Mouse (Mus musculus): Measurements from ENCODE around the gene Carf. TPM values are rescaled to one million over a fixed set of nuclear protein-coding genes. Genes with fewer than 3 reads are reported as not detected.
A peak's percentile ranks its signal among the peaks of the same experiment; 100 is the strongest.
"Not testable (repeated sequence)": the region's sequence is repeated elsewhere in the genome, so short reads cannot be mapped to it uniquely, and the experiment has no call there.

The Carf gene
- 15.3 and 18.3 TPM in 2 replicates for polyA plus RNA-seq (2012; rRNA removed)

DNA sequence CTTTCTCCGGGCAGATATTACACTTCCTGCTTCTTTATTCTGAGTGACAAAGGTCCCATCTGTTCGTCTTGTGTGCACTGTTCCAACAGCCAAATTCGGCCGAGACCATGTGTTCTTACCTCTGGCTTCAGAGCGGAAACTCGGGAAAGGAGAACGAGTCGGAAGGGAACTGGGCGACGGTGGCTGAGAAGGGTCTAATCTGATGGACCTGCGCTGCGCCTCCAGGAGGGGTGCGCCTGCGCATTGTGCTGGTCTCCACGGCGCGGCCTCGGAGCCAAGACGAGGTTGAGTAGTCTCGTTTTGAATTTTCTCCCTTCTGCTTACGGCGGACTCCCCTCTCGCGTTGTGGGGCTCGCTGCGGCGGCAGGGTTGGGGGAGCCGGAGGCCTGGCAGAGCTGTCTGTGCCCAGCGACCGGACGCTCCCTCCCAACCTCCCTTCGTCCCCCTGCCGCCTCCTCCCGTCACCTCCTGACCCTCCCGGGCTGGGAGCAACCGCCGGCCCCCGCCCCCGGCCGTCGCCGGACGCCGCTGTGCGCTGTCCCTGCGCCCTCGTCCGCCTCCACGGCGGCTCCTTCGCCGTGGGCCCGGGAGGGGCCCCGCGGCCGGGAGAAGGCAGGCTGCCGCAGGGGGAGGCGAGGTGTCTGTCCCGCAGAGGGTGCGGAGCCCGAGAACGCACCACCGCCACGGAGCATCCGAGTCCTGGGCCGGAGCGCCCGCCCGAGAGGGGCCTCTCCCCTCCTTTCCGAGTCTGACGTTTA lies at the start of gene Carf, which contains the start of gene Wdr12:
Gene Carf, plus strand, starts transcription at position 224 of the 758 bp plus-strand sequence.
Gene Wdr12, minus strand, starts transcription at position 622 of the 758 bp plus-strand sequence.
- Histone ChIP-seq H3K4me3 (ENCODE audit: control insufficient read depth, low read depth, low read length) (peak within 1 kb of the TSS; percentile 93), H3K27me3 (ENCODE audit: control insufficient read depth, insufficient read depth, low read length) (no peaks in the 10 kb centered on the region), H3K36me3 (ENCODE audit: control insufficient read depth, insufficient read depth, low read length) (0 out of 2 replicates have a peak, but pooled peaks cover 1% of the 10 kb centered on the region), H3K4me1 (ENCODE audit: control insufficient read depth, insufficient read depth, low read length) (peaks cover 2% of the 10 kb centered on the region; the same call in 1 of the 2 replicates), H3K27ac (ENCODE audit: control insufficient read depth, insufficient read depth, low read depth, low read length) (peak within 1 kb of the TSS; percentile 95)
- peak; percentile 87 for TF ChIP-seq POLR2A (IDR thresholded peaks at IDR 0.05; ENCODE audit: control insufficient read depth, low read depth, low read length)
- TF ChIP-seq CTCF (IDR thresholded peaks at IDR 0.05; ENCODE audit: control insufficient read depth, insufficient read depth, insufficient replicate concordance, low read depth, low read length) = no peak

DNA sequence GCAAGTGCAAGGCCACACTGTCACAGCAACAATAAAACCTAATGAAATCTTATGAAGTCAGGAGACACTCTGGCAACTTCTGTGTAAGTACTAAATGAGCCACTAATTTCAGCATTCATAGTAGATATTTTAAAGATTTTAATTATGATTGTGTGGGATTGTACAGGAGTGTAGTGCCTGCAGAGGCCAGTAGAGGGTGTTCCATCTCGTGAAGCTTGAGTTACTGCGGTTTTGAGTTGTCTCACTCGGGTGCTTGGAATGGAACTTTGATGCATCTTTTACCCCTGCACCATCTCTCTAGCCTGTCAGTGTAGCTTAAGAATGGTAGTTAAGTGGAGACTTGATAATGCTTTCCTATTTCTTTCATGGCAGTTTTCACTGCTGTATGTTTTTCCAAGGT lies 43.4 kb upstream of the Carf start:
- H3K27ac ChIP-seq (ENCODE audit: control insufficient read depth, insufficient read depth, low read depth, low read length) = no peak overlapping the region
- H3K27me3 ChIP-seq (ENCODE audit: control insufficient read depth, insufficient read depth, low read length) = no peaks in the 10 kb centered on the region
- no peaks in the 10 kb centered on the region for H3K36me3 ChIP-seq (ENCODE audit: control insufficient read depth, insufficient read depth, low read length)
- H3K4me3 ChIP-seq (ENCODE audit: control insufficient read depth, low read depth, low read length) = no peak overlapping the region
- TF ChIP-seq POLR2A (IDR thresholded peaks at IDR 0.05; ENCODE audit: control insufficient read depth, low read depth, low read length) (no peak), CTCF (IDR thresholded peaks at IDR 0.05; ENCODE audit: control insufficient read depth, insufficient read depth, insufficient replicate concordance, low read depth, low read length) (no peak)
- no peaks in the 10 kb centered on the region for H3K4me1 ChIP-seq (ENCODE audit: control insufficient read depth, insufficient read depth, low read length)

DNA sequence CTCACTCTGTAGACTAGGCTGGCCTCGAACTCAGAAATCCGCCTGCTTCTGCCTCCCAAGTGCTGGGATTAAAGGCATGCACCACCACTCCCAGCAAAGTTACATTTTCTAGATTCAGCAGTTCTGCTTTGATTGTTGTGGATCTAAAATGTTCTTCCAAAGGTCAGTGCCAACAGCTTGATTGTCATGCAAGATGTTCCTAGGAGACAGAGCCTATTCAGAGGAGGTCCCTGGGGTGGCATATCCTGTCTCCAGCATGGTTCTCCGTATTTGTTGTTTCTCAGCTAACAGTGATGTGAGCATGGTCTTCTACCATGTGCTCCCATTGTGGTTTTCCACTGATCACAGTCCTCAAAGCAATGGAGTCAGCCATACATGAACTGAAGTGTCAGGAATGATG lies 41.7 kb upstream of the Carf start:
- Histone ChIP-seq H3K4me1 (ENCODE audit: control insufficient read depth, insufficient read depth, low read length) (no peaks in the 10 kb centered on the region), H3K36me3 (ENCODE audit: control insufficient read depth, insufficient read depth, low read length) (no peaks in the 10 kb centered on the region), H3K27me3 (ENCODE audit: control insufficient read depth, insufficient read depth, low read length) (no peaks in the 10 kb centered on the region), H3K4me3 (ENCODE audit: control insufficient read depth, low read depth, low read length) (no peak overlapping the region), H3K27ac (ENCODE audit: control insufficient read depth, insufficient read depth, low read depth, low read length) (no peak overlapping the region)
- no peak for TF ChIP-seq CTCF (IDR thresholded peaks at IDR 0.05; ENCODE audit: control insufficient read depth, insufficient read depth, insufficient replicate concordance, low read depth, low read length)
- TF ChIP-seq POLR2A (IDR thresholded peaks at IDR 0.05; ENCODE audit: control insufficient read depth, low read depth, low read length) = no peak

DNA sequence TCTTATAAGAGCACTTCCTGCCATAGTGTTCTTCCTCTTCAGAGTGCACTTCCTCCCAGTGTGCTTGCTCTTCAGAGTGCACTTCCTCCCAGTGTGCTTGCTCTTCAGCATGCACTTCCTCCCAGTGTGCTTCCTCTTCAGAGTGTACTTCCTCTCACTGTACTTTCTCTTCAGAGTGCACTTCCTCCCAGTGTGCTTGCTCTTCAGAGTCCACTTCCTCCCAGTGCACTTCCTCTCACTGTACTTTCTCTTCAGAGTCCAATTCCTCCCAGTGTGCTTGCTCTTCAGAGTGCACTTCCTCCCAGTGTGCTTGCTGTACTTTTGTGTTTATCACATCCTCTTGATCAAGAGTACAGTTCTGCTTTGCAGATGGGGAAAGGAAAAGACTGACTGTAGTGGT lies 27.3 kb upstream of the Carf start:
- H3K27me3 ChIP-seq (ENCODE audit: control insufficient read depth, insufficient read depth, low read length); H3K36me3 ChIP-seq (ENCODE audit: control insufficient read depth, insufficient read depth, low read length); H3K4me1 ChIP-seq (ENCODE audit: control insufficient read depth, insufficient read depth, low read length); H3K4me3 ChIP-seq (ENCODE audit: control insufficient read depth, low read depth, low read length); H3K27ac ChIP-seq (ENCODE audit: control insufficient read depth, insufficient read depth, low read depth, low read length): not testable (repeated sequence)

DNA sequence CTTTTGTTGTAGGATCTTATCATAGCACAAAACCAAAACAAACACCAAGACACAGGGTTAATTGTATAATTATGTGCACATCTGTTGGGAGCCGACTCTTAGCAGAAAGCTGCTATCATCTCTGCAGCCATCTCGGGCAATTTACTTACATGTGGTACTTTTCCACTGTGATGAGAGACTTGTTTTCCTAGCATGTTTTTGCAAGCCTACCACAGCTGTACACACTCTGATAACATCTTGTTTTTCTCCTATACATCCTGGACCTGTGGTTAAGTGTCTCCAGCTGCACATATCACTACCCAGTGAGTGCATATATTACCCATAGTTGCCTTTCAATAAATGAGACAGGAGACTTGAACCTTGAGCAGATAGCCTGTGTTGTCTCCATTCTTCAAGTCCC lies 23.1 kb upstream of the Carf start:
- no peak overlapping the region for H3K4me3 ChIP-seq (ENCODE audit: control insufficient read depth, low read depth, low read length)
- TF ChIP-seq POLR2A (IDR thresholded peaks at IDR 0.05; ENCODE audit: control insufficient read depth, low read depth, low read length) (no peak), CTCF (IDR thresholded peaks at IDR 0.05; ENCODE audit: control insufficient read depth, insufficient read depth, insufficient replicate concordance, low read depth, low read length) (no peak)
- H3K27ac ChIP-seq (ENCODE audit: control insufficient read depth, insufficient read depth, low read depth, low read length) = no peak overlapping the region
- no peaks in the 10 kb centered on the region for H3K27me3 ChIP-seq (ENCODE audit: control insufficient read depth, insufficient read depth, low read length)
- H3K4me1 ChIP-seq (ENCODE audit: control insufficient read depth, insufficient read depth, low read length) = no peaks in the 10 kb centered on the region
- no peaks in the 10 kb centered on the region for H3K36me3 ChIP-seq (ENCODE audit: control insufficient read depth, insufficient read depth, low read length)

DNA sequence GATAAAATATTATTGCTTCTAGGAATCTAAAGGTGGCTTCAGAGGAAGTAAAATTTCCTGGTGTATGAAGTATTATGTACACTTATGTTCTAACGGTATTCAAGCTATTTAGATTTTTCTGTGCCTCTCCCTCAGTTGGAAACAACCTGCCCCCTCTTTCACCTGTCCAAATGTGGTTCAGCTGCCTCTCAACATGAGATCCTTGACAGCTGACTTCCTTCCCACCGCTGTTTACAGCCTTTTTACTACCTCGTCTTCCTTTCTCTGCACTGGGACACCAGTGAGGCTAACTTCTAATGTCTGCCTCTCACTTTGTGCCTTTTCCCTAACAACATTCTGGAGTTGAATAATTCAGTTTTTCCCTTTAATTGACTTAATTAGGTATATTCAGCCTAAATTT lies 22.5 kb upstream of the Carf start:
- no peak overlapping the region for H3K4me3 ChIP-seq (ENCODE audit: control insufficient read depth, low read depth, low read length)
- no peaks in the 10 kb centered on the region for H3K36me3 ChIP-seq (ENCODE audit: control insufficient read depth, insufficient read depth, low read length)
- no peaks in the 10 kb centered on the region for H3K27me3 ChIP-seq (ENCODE audit: control insufficient read depth, insufficient read depth, low read length)
- TF ChIP-seq CTCF (IDR thresholded peaks at IDR 0.05; ENCODE audit: control insufficient read depth, insufficient read depth, insufficient replicate concordance, low read depth, low read length) = no peak
- TF ChIP-seq POLR2A (IDR thresholded peaks at IDR 0.05; ENCODE audit: control insufficient read depth, low read depth, low read length) = no peak
- no peaks in the 10 kb centered on the region for H3K4me1 ChIP-seq (ENCODE audit: control insufficient read depth, insufficient read depth, low read length)
- no peak overlapping the region for H3K27ac ChIP-seq (ENCODE audit: control insufficient read depth, insufficient read depth, low read depth, low read length)

DNA sequence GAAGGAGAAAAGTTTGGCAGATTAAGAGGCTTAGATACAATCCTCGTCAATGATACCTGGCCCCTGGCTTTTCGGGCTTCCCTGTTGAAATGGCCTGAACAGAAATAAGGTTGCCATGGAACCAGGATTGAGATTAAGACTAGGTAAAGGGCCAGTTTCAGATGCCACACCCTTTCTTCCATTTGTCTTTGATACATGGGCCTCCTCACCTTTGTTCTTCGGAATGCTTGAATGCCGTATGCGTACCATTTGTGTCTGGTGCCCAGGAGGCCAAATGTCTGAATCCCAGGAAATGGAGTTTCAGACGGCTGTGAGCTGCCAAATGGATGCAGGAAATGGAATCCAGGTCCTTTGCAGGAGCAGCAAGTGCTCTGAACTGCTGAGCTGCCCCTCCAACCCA lies 21.6 kb upstream of the Carf start:
- H3K27ac ChIP-seq (ENCODE audit: control insufficient read depth, insufficient read depth, low read depth, low read length) = no peak overlapping the region

More for the DNA sequence above, 21.6 kb upstream of the Carf start:
- Histone ChIP-seq H3K4me3 (ENCODE audit: control insufficient read depth, low read depth, low read length) (no peak overlapping the region), H3K4me1 (ENCODE audit: control insufficient read depth, insufficient read depth, low read length) (no peaks in the 10 kb centered on the region), H3K27me3 (ENCODE audit: control insufficient read depth, insufficient read depth, low read length) (no peaks in the 10 kb centered on the region), H3K36me3 (ENCODE audit: control insufficient read depth, insufficient read depth, low read length) (no peaks in the 10 kb centered on the region)
- TF ChIP-seq CTCF (IDR thresholded peaks at IDR 0.05; ENCODE audit: control insufficient read depth, insufficient read depth, insufficient replicate concordance, low read depth, low read length) = no peak
- TF ChIP-seq POLR2A (IDR thresholded peaks at IDR 0.05; ENCODE audit: control insufficient read depth, low read depth, low read length) = no peak
